Mouse (Mus musculus): ENCODE results near the gene Tmem119. TPM values are rescaled to one million over a fixed set of nuclear protein-coding genes. Genes with fewer than 3 reads are reported as not detected.

Gene Tmem119
- polyA plus RNA-seq, 1 experiment from 2014 or later = 5.0 TPM

GRCm38 (mm10) chr5:113840443-113840842, 40.1 kb upstream of the Tmem119 start:
- ATAC-seq (ENCODE audit: low FRiP score) = no peak
- Histone ChIP-seq H3K9ac (no peak overlapping the region), H3K9me3 (ENCODE audit: control insufficient read depth, low read length) (no peaks in the 10 kb centered on the region), H3K36me3 (replicated peaks; ENCODE audit: control insufficient read depth, insufficient read depth) (peaks cover 39% of the 10 kb centered on the region), H3K4me3 (replicated peaks; ENCODE audit: low read length) (no peak overlapping the region), H3K27ac (no peak overlapping the region), H3K4me1 (replicated peaks; ENCODE audit: control insufficient read depth, insufficient read depth, low read length) (no peaks in the 10 kb centered on the region), H3K27me3 (ENCODE audit: control insufficient read depth, insufficient read depth, low read length) (no peaks in the 10 kb centered on the region), H3K4me2 (replicated peaks) (no peak overlapping the region)
- no peak for DNase-seq (ENCODE audit: low spot score)
- 90% methylated on average over 4 of the region's 4 CpGs for WGBS

GRCm38 (mm10) chr5:113836961-113837360, 36.6 kb upstream of the Tmem119 start:
- Histone ChIP-seq H3K9me3 (ENCODE audit: control insufficient read depth, low read length) (no peaks in the 10 kb centered on the region), H3K27me3 (ENCODE audit: control insufficient read depth, insufficient read depth, low read length) (no peaks in the 10 kb centered on the region), H3K4me2 (replicated peaks) (no peak overlapping the region), H3K4me3 (replicated peaks; ENCODE audit: low read length) (no peak overlapping the region), H3K9ac (no peak overlapping the region), H3K27ac (no peak overlapping the region), H3K36me3 (replicated peaks; ENCODE audit: control insufficient read depth, insufficient read depth) (peaks cover 4% of the 10 kb centered on the region), H3K4me1 (replicated peaks; ENCODE audit: control insufficient read depth, insufficient read depth, low read length) (no peaks in the 10 kb centered on the region)
- WGBS = 87% methylated on average over 10 of the region's 10 CpGs
- no peak for ATAC-seq (ENCODE audit: low FRiP score)
- DNase-seq (ENCODE audit: low spot score) = no peak

DNA sequence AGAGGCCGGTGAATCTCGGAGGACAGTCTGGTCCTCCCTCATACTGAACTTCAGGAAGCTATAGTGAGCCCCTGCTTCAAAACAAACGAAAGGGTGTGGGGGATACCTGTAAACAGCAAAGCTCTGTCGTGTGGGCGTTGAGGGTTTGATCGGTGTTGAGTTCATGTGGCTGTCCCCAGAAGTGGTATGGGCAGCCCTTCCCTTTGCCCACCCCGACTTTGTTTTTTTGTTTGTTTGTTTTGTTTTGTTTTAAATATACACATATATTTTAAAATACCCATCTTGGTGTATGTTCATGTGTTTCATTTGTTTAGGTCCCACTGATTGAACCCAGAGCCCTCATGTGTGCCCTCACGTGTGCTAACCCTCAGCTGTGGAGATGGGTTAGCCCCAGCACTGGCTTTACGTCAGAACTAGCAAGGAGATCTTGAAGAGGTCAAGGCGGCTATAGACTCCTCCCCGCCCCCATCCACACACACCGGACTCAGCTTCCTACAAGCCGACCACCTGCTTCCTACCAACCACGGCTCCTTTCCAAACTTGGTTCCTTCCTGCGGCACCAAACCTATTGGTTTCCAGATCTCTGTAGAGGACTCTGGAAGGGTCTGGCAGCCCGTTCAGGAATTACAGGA, 33.1 kb upstream of the Tmem119 start:
- no peak overlapping the region for H3K4me3 ChIP-seq (replicated peaks; ENCODE audit: low read length)
- 74% methylated on average over 16 of the region's 16 CpGs for WGBS
- H3K36me3 ChIP-seq (replicated peaks; ENCODE audit: control insufficient read depth, insufficient read depth) = no peaks in the 10 kb centered on the region
- no peak overlapping the region for H3K27ac ChIP-seq
- no peaks in the 10 kb centered on the region for H3K9me3 ChIP-seq (ENCODE audit: control insufficient read depth, low read length)
- H3K4me2 ChIP-seq (replicated peaks) = no peak overlapping the region
- H3K9ac ChIP-seq = no peak overlapping the region
- H3K4me1 ChIP-seq (replicated peaks; ENCODE audit: control insufficient read depth, insufficient read depth, low read length) = no peaks in the 10 kb centered on the region
- H3K27me3 ChIP-seq (ENCODE audit: control insufficient read depth, insufficient read depth, low read length) = no peaks in the 10 kb centered on the region
- ATAC-seq (ENCODE audit: low FRiP score) (no peak), DNase-seq (ENCODE audit: low spot score) (no peak)

- ATAC-seq (ENCODE audit: low FRiP score) = no peak
- Histone ChIP-seq H3K9ac (no peak within 1 kb of the TSS), H3K27me3 (ENCODE audit: control insufficient read depth, insufficient read depth, low read length) (no peaks in the 10 kb centered on the region), H3K4me1 (replicated peaks; ENCODE audit: control insufficient read depth, insufficient read depth, low read length) (no peaks in the 10 kb centered on the region), H3K4me3 (replicated peaks; ENCODE audit: low read length) (no peak within 1 kb of the TSS), H3K36me3 (replicated peaks; ENCODE audit: control insufficient read depth, insufficient read depth) (no peaks in the 10 kb centered on the region), H3K27ac (no peak within 1 kb of the TSS), H3K4me2 (replicated peaks) (no peak within 1 kb of the TSS), H3K9me3 (ENCODE audit: control insufficient read depth, low read length) (no peaks in the 10 kb centered on the region)
- DNase-seq (ENCODE audit: low spot score) = no peak
- WGBS = 39% methylated on average over 8 of the region's 8 CpGs
Measured at GRCm38 (mm10) chr5:113832490-113832901, 32.2 kb upstream of the Tmem119 start, which contains the start of gene Selplg. Selplg (minus strand) TSS chr5:113832644.

DNA sequence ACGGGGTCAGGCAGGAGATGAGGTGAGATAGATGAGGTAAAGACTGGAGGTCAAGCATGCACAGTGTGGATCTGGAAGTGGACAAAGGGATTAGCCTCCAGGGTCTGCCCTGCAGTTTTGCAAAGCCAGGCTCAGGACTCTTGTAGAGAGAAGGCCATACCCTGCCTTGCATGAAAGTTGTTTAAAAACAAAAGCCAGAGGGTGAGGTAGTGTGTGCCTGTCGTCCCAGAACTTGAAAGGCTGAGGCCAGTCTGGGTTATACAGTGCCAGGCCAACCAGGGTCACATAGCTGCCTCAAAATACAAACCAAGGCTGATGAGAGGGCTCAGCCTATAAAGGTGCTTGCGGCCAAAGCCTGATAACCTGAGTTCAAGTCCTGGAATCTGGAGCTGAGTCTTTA, 31.4 kb upstream of the Tmem119 start:
- 68% methylated on average over 3 of the region's 3 CpGs for WGBS
- Histone ChIP-seq H3K4me1 (replicated peaks; ENCODE audit: control insufficient read depth, insufficient read depth, low read length) (no peaks in the 10 kb centered on the region), H3K27me3 (ENCODE audit: control insufficient read depth, insufficient read depth, low read length) (no peaks in the 10 kb centered on the region), H3K4me3 (replicated peaks; ENCODE audit: low read length) (no peak overlapping the region), H3K9me3 (ENCODE audit: control insufficient read depth, low read length) (no peaks in the 10 kb centered on the region), H3K36me3 (replicated peaks; ENCODE audit: control insufficient read depth, insufficient read depth) (no peaks in the 10 kb centered on the region), H3K9ac (no peak overlapping the region), H3K4me2 (replicated peaks) (no peak overlapping the region), H3K27ac (no peak overlapping the region)
- ATAC-seq (ENCODE audit: low FRiP score) (no peak), DNase-seq (ENCODE audit: low spot score) (no peak)

GRCm38 (mm10) chr5:113830796-113831195, 30.5 kb upstream of the Tmem119 start:
- no peak overlapping the region for H3K4me3 ChIP-seq (replicated peaks; ENCODE audit: low read length)
- WGBS = 89% methylated on average over 5 of the region's 5 CpGs

DNA sequence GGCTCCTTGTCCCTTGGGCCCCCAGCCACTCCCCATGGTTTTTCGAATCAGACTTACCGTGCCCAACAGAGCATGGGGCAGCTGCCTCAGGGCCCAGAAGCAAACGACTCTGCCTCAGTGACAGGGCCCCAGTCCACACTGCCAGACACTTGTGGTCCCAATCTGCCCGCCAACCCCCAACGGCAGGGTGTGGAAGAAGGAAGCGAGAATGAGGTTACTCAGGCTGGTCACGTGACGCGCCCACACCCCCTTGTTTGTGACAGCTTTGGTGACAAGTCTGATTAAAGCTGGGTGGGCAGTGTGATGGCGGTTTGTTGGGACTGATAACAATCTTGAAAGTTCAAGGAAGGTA, 30.0 kb upstream of the Tmem119 start:
- Histone ChIP-seq H3K9ac (no peak overlapping the region), H3K4me2 (replicated peaks) (no peak overlapping the region), H3K4me1 (replicated peaks; ENCODE audit: control insufficient read depth, insufficient read depth, low read length) (no peaks in the 10 kb centered on the region), H3K9me3 (ENCODE audit: control insufficient read depth, low read length) (no peaks in the 10 kb centered on the region), H3K27ac (no peak overlapping the region), H3K36me3 (replicated peaks; ENCODE audit: control insufficient read depth, insufficient read depth) (no peaks in the 10 kb centered on the region), H3K4me3 (replicated peaks; ENCODE audit: low read length) (no peak overlapping the region), H3K27me3 (ENCODE audit: control insufficient read depth, insufficient read depth, low read length) (no peaks in the 10 kb centered on the region)
- no peak for ATAC-seq (ENCODE audit: low FRiP score)
- WGBS = 73% methylated on average over 10 of the region's 10 CpGs
- no peak for DNase-seq (ENCODE audit: low spot score)

More at GRCm38 (mm10) chr5:113830796-113831195, 30.5 kb upstream of the Tmem119 start:
- H3K9me3 ChIP-seq (ENCODE audit: control insufficient read depth, low read length) = no peaks in the 10 kb centered on the region
- ATAC-seq (ENCODE audit: low FRiP score) (no peak), DNase-seq (ENCODE audit: low spot score) (no peak)
- no peaks in the 10 kb centered on the region for H3K27me3 ChIP-seq (ENCODE audit: control insufficient read depth, insufficient read depth, low read length)
- H3K4me2 ChIP-seq (replicated peaks) = no peak overlapping the region
- H3K36me3 ChIP-seq (replicated peaks; ENCODE audit: control insufficient read depth, insufficient read depth) = no peaks in the 10 kb centered on the region
- no peaks in the 10 kb centered on the region for H3K4me1 ChIP-seq (replicated peaks; ENCODE audit: control insufficient read depth, insufficient read depth, low read length)
- no peak overlapping the region for H3K9ac ChIP-seq
- H3K27ac ChIP-seq = no peak overlapping the region

DNA sequence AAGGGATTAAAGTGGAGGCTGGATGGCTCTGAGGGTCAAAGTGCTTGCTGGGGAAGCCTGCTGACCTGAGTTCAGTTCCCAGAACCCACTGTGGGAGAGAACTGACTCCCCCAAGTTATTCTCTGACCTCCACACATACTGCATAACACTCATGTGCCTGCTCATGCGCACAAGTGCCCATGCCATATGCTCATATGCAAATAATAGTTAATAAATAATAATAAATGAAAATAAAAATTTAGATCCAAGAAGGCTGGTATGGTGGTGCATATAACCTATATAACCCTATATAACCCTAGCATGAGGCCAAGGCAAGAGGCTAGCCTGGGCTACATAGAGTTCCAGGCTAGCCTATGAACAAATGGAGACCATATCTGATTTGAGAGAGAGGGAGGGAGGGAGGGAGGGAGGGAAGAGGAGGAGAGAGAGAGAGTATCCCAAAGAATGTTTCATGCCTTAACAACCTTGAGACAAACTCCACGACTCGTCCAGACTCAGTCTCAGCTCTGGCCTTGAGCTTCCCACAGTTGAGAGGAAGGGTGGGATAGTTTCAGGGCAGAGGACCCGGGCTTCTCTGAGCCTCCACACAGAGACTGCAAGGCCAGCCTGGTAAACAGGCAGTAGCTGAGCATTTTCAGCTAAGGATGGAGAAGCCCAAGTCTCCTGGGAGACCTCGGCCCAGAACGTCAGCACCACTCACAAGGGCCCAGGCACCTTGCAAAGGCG, 29.4 kb upstream of the Tmem119 start:
- Histone ChIP-seq H3K27me3 (ENCODE audit: control insufficient read depth, insufficient read depth, low read length) (no peaks in the 10 kb centered on the region), H3K4me1 (replicated peaks; ENCODE audit: control insufficient read depth, insufficient read depth, low read length) (no peaks in the 10 kb centered on the region), H3K36me3 (replicated peaks; ENCODE audit: control insufficient read depth, insufficient read depth) (no peaks in the 10 kb centered on the region), H3K9me3 (ENCODE audit: control insufficient read depth, low read length) (no peaks in the 10 kb centered on the region), H3K9ac (no peak overlapping the region), H3K27ac (no peak overlapping the region), H3K4me3 (replicated peaks; ENCODE audit: low read length) (no peak overlapping the region), H3K4me2 (replicated peaks) (no peak overlapping the region)
- DNase-seq (ENCODE audit: low spot score) (no peak), ATAC-seq (ENCODE audit: low FRiP score) (no peak)
- 85% methylated on average over 7 of the region's 7 CpGs for WGBS

DNA sequence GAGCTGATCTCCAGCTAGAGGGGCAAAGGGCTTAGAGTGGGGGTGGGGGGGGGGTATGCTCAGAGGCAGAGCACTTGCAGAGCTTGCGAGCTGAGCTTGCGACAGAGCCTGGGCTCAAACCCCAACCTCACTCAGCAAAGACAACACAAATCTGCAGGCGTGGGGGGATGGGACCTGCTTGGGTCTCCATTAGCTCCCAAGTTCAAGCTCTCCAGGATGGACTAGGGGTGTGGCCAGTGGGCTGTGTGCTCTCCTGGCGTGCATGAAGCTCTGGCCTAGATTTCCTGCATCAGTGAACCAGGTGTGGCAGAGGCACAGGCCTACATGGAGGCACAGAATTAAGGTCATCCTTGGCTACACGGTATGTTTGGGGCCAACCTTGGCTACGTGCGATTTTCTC, 28.2 kb upstream of the Tmem119 start:
- DNase-seq (ENCODE audit: low spot score) (no peak), ATAC-seq (ENCODE audit: low FRiP score) (no peak)
- H3K9me3 ChIP-seq (ENCODE audit: control insufficient read depth, low read length) = no peaks in the 10 kb centered on the region
- no peaks in the 10 kb centered on the region for H3K4me1 ChIP-seq (replicated peaks; ENCODE audit: control insufficient read depth, insufficient read depth, low read length)
- H3K27me3 ChIP-seq (ENCODE audit: control insufficient read depth, insufficient read depth, low read length) = no peaks in the 10 kb centered on the region
- 71% methylated on average over 7 of the region's 7 CpGs for WGBS
- H3K4me3 ChIP-seq (replicated peaks; ENCODE audit: low read length) = no peak overlapping the region
- no peaks in the 10 kb centered on the region for H3K36me3 ChIP-seq (replicated peaks; ENCODE audit: control insufficient read depth, insufficient read depth)
- H3K27ac ChIP-seq = no peak overlapping the region
- H3K9ac ChIP-seq = no peak overlapping the region
- no peak overlapping the region for H3K4me2 ChIP-seq (replicated peaks)

Measured in hindbrain, embryonic 14.5 days (tissue).